22 mouse cellular contexts compared by ENCODE assay signal in genomic region chr2:163104086-163104770, GRCm38 (mm10). TPM values are rescaled to one million over a fixed set of nuclear protein-coding genes. Genes with fewer than 3 reads are reported as not detected.
A peak's percentile ranks its signal among the peaks of the same experiment; 100 is the strongest.
DNase-seq lines count a peak whose midpoint lies in the region; ATAC-seq and TF ChIP-seq lines count a peak whose summit lies in the region.
"Had no signal": no experiment of that assay in that cellular context is flagged by ENCODE, and none has a peak within 500 bp of the region (broad histone marks: within the 10 kb centered on the region; RNA-seq: fewer than 3 reads in every experiment).

No protein-coding gene starts in this region.

- H3K27me3 ChIP-seq in heart, adult 2 months (ENCODE audit: control insufficient read depth, insufficient read depth, low read length), result no peaks in the 10 kb centered on the region
- no peaks in the 10 kb centered on the region for H3K27me3 ChIP-seq in liver, adult 2 months (ENCODE audit: control insufficient read depth, insufficient read depth, low read length)
- H3K27me3 ChIP-seq in liver, embryonic 11.5 days (replicated peaks; ENCODE audit: control insufficient read depth, insufficient read depth, low read length), result peaks cover 2% of the 10 kb centered on the region; the same call in 1 of the 2 replicates
- H3K27me3 ChIP-seq: embryonic facial prominence, embryonic 15.5 days; heart, embryonic 12.5 days; lung, embryonic 15.5 days had no signal

- no peak for TF ChIP-seq CTCF in heart, adult 2 months (IDR thresholded peaks at IDR 0.05)
- TF ChIP-seq CTCF in liver, adult 2 months (IDR thresholded peaks at IDR 0.05; ENCODE audit: low read depth, low read length), result no peak

- no peak for ATAC-seq in liver, embryonic 11.5 days (replicated peaks; ENCODE audit: low FRiP score)

- no peak overlapping the region for H3K27ac ChIP-seq in heart, adult 2 months
- H3K27ac ChIP-seq in liver, adult 2 months (replicated peaks; ENCODE audit: insufficient read depth, low read depth, low read length), result no peak overlapping the region
- no peak overlapping the region for H3K27ac ChIP-seq in liver, embryonic 11.5 days (ENCODE audit: low read depth, low read length)
- H3K27ac ChIP-seq: embryonic facial prominence, embryonic 15.5 days; layer of hippocampus, adult 2 months; limb, embryonic 10.5 days; liver, embryonic 13.5 days; lung, embryonic 15.5 days had no signal

- peak; percentile 22 for DNase-seq in adrenal gland, postnatal 14 days
- no peak for DNase-seq in adrenal gland, postnatal 4 days (ENCODE audit: low spot score in 2 of 2)
- DNase-seq in heart, adult 2 months, result peak; percentile 10 to 27
- no peak for DNase-seq in heart, adult 11 months
- peak; percentile 52 for DNase-seq in liver, adult 2 months (ENCODE audit: extremely low read depth, low read depth, low spot score)
- no peak for DNase-seq in liver, embryonic 11.5 days (ENCODE audit: low spot score)
- peak; percentile 32 for DNase-seq in brain, adult 2 months (ENCODE audit: low read depth, low spot score)
- DNase-seq in Muller cell, postnatal 12 days (ENCODE audit: inconsistent ontology term), result no peak
- DNase-seq: embryo, embryonic 11 days; gastrocnemius, postnatal 25 days; liver, embryonic 13.5 days; midbrain, embryonic 14.5 days had no signal

- no peaks in the 10 kb centered on the region for H3K36me3 ChIP-seq in heart, adult 2 months (ENCODE audit: control insufficient read depth, insufficient read depth, low read length)
- H3K36me3 ChIP-seq in liver, adult 2 months (ENCODE audit: control insufficient read depth, insufficient read depth, low read length), result no peaks in the 10 kb centered on the region
- no peaks in the 10 kb centered on the region for H3K36me3 ChIP-seq in liver, embryonic 11.5 days (ENCODE audit: control insufficient read depth, insufficient read depth, low read length)
- H3K36me3 ChIP-seq: embryonic facial prominence, embryonic 15.5 days; heart, embryonic 12.5 days; limb, embryonic 10.5 days; liver, embryonic 13.5 days; lung, embryonic 15.5 days had no signal

- no peak for TF ChIP-seq POLR2A in heart, adult 2 months (IDR thresholded peaks at IDR 0.05; ENCODE audit: insufficient read depth, low read depth, low read length)
- TF ChIP-seq POLR2A in liver, adult 2 months (IDR thresholded peaks at IDR 0.05; ENCODE audit: extremely low read depth, insufficient read depth, low read length), result no peak

- H3K4me1 ChIP-seq in heart, adult 2 months (ENCODE audit: control insufficient read depth, insufficient read depth, low read length), result no peaks in the 10 kb centered on the region
- H3K4me1 ChIP-seq in liver, adult 2 months (ENCODE audit: control insufficient read depth, insufficient read depth, low read length), result peaks cover 15% of the 10 kb centered on the region
- H3K4me1 ChIP-seq in liver, embryonic 11.5 days (replicated peaks; ENCODE audit: control insufficient read depth, insufficient read depth, low read length), result 0 out of 2 replicates have a peak, but pooled peaks cover 3% of the 10 kb centered on the region

- TF ChIP-seq EP300 in heart, adult 2 months (IDR thresholded peaks at IDR 0.05; ENCODE audit: insufficient read depth, low read depth, low read length), result no peak

- intact Hi-C loops in heart, adult 2 months (cut with DNase I), result loop anchor here (5.0 kb wide), 1 partner anchor 98 kb away; the partner anchor contains the start of gene Tox2

- H3K4me2 ChIP-seq in liver, embryonic 11.5 days, result no peak overlapping the region
- H3K4me2 ChIP-seq: embryonic facial prominence, embryonic 15.5 days; heart, embryonic 12.5 days; liver, embryonic 13.5 days; lung, embryonic 15.5 days had no signal

- WGBS in heart, adult 2 months, result 64% methylated on average over 13 of the region's 13 CpGs
- WGBS in liver, adult 2 months, result 69% methylated on average over 13 of the region's 13 CpGs
- 85% methylated on average over 13 of the region's 13 CpGs for WGBS in liver, embryonic 11.5 days

- H3K4me3 ChIP-seq in heart, adult 2 months, result no peak overlapping the region
- no peak overlapping the region for H3K4me3 ChIP-seq in liver, adult 2 months (ENCODE audit: insufficient read depth, low read depth, low read length)
- H3K4me3 ChIP-seq in liver, embryonic 11.5 days (ENCODE audit: low read depth, low read length), result no peak overlapping the region
- H3K4me3 ChIP-seq: embryonic facial prominence, embryonic 15.5 days; heart, embryonic 12.5 days; layer of hippocampus, adult 2 months; limb, embryonic 10.5 days; liver, embryonic 13.5 days; lung, embryonic 15.5 days had no signal

- H3K9ac ChIP-seq in heart, adult 2 months (ENCODE audit: low read depth, low read length), result no peak overlapping the region
- H3K9ac ChIP-seq in liver, adult 2 months (ENCODE audit: low read depth, low read length), result no peak overlapping the region
- no peak overlapping the region for H3K9ac ChIP-seq in liver, embryonic 11.5 days (ENCODE audit: low read depth, low read length)
- H3K9ac ChIP-seq: embryonic facial prominence, embryonic 15.5 days; heart, embryonic 12.5 days; liver, embryonic 13.5 days; lung, embryonic 15.5 days had no signal

- no peaks in the 10 kb centered on the region for H3K9me3 ChIP-seq in liver, embryonic 11.5 days (ENCODE audit: control insufficient read depth, low read length)
- H3K9me3 ChIP-seq: embryonic facial prominence, embryonic 15.5 days; heart, embryonic 12.5 days; limb, embryonic 10.5 days; liver, embryonic 13.5 days; lung, embryonic 15.5 days had no signal

- H3K79me2 ChIP-seq in heart, adult 2 months (replicated peaks; ENCODE audit: control insufficient read depth, insufficient read depth, low read length), result no peaks in the 10 kb centered on the region
- H3K79me2 ChIP-seq in liver, adult 2 months (ENCODE audit: control insufficient read depth, insufficient read depth, low read length), result no peaks in the 10 kb centered on the region

RNA-seq across cellular contexts. Expression of gene Gtsf1l, which starts 16.6 kb away (rescaled TPM):
- total RNA-seq in adrenal gland, postnatal 14 days (2021), result not detected in 2 replicates
- total RNA-seq in adrenal gland, postnatal 4 days (2021), result not detected
- total RNA-seq in heart, adult 2 months (2021), result not detected
- polyA plus RNA-seq in heart, adult 2 months (2012; rRNA removed), result 0.68 TPM in 1 of 2 replicates, not detected in the other
- total RNA-seq in liver, adult 2 months (2014; rRNA removed), result not detected in 2 replicates
- polyA plus RNA-seq in liver, adult 2 months (2012; rRNA removed), result not detected in 2 replicates
- polyA plus RNA-seq in liver, embryonic 11.5 days (2014; fragmentation: Nextera tagmentation; extraction: Ambion mirVana), result not detected in 2 replicates
- total RNA-seq: gastrocnemius, postnatal 25 days; hematopoietic stem cell, adult 5-6 weeks; layer of hippocampus, adult 2 months had no signal
- polyA plus RNA-seq: forebrain, embryonic 11.5 days; frontal cortex, adult 2 months; heart, embryonic 12.5 days; inflammation-experienced regulatory T-cells, adult 6 months; kidney, embryonic 16.5 days; limb, embryonic 10.5 days; liver, embryonic 13.5 days; lung, embryonic 15.5 days; midbrain, embryonic 14.5 days had no signal

RNA-seq across cellular contexts. Expression of gene Mybl2, which starts 49.7 kb away (rescaled TPM):
- total RNA-seq in adrenal gland, postnatal 14 days (2021), result 6.2 and 6.8 TPM in 2 replicates
- total RNA-seq in adrenal gland, postnatal 4 days (2021), result 10 to 100 TPM; 20.4 to 24.0 TPM
- under 1 TPM; 0.16 to 0.41 TPM for total RNA-seq in heart, adult 2 months (2021)
- 0.18 and 0.56 TPM in 2 replicates for polyA plus RNA-seq in heart, adult 2 months (2012; rRNA removed)
- 0.09 and 0.54 TPM in 2 replicates for total RNA-seq in liver, adult 2 months (2014; rRNA removed)
- polyA plus RNA-seq in liver, adult 2 months (2012; rRNA removed), result 0.29 and 0.31 TPM in 2 replicates
- 69.2 and 70.9 TPM in 2 replicates for polyA plus RNA-seq in liver, embryonic 11.5 days (2014; fragmentation: Nextera tagmentation; extraction: Ambion mirVana)

Comparison
In these comparisons a context has a peak if more than half of its experiments do, and no peak if none do; other contexts are left out.
1. DNase-seq: peak in adrenal gland, postnatal 14 days (single experiment), heart, adult 2 months (2 of 2), liver, adult 2 months (single experiment) and brain, adult 2 months (single experiment); none in adrenal gland, postnatal 4 days (0 of 2), heart, adult 11 months (single experiment), liver, embryonic 11.5 days (single experiment) and Muller cell, postnatal 12 days (single experiment).